Mouse (Mus musculus): ENCODE data around the gene Slco2b1. TPM values are rescaled to one million over a fixed set of nuclear protein-coding genes. Genes with fewer than 3 reads are reported as not detected.

Slco2b1 gene
- polyA plus RNA-seq, 1 experiment = 28.3 TPM

DNA sequence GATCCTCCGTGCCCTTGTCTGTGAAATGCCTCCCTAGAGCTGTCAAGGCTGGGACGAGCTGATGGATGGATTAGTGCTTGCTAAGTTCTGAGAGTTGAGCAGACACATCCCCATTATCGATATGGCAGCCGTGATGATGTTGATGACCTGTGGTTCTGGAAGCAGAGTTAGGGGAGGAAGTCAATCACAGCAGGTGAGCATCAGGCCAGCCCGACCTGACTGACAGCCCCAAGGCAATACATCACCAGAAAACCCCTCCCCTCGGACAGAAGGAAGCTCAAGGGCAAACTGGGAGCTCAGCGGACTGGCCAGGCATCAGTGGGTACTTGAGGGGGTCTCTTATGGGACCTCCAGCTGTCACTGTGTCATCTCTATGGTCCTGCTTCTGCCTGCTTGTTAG, 1.1 kb downstream of the Slco2b1 start:
- WGBS = 79% methylated on average over 7 of the region's 7 CpGs
- Histone ChIP-seq H3K27ac (ENCODE audit: insufficient read depth, low read depth, low read length) (no peak overlapping the region), H3K4me3 (ENCODE audit: low read depth, low read length) (no peak overlapping the region), H3K27me3 (ENCODE audit: control insufficient read depth, insufficient read depth, low read length) (no peaks in the 10 kb centered on the region), H3K4me1 (ENCODE audit: control insufficient read depth, insufficient read depth, insufficient read length, low read length) (peaks cover 28% of the 10 kb centered on the region), H3K36me3 (ENCODE audit: control insufficient read depth, insufficient read depth, low read length) (no peaks in the 10 kb centered on the region)
- TF ChIP-seq CTCF (IDR thresholded peaks at IDR 0.05; ENCODE audit: extremely low read depth, insufficient read length, insufficient replicate concordance, low read depth, low read length) (no peak), POLR2A (IDR thresholded peaks at IDR 0.05; ENCODE audit: low read depth, low read length) (no peak)

DNA sequence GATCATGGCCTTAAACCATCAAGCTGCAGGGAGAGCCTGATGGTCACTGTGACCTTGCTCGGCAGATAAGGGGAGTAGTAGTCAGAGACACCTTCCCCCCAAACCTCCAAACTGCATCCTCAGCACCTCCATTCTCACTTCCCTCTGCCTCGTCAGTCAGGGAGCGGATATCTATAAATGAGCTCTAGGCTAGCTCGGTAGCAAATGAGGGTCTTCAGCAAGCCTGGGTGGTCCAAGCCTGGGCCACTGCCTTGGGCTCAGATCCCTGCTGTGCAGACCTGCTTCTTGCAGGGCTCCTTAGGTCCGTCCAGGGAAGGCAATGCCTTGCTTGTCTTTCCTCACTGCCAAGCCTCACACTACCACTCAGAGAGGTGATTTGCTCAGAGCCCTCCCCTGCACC, 2.4 kb downstream of the Slco2b1 start:
- no peaks in the 10 kb centered on the region for H3K36me3 ChIP-seq (ENCODE audit: control insufficient read depth, insufficient read depth, low read length)
- no peak for TF ChIP-seq CTCF (IDR thresholded peaks at IDR 0.05; ENCODE audit: extremely low read depth, insufficient read length, insufficient replicate concordance, low read depth, low read length)
- no peak for TF ChIP-seq POLR2A (IDR thresholded peaks at IDR 0.05; ENCODE audit: low read depth, low read length)
- H3K27me3 ChIP-seq (ENCODE audit: control insufficient read depth, insufficient read depth, low read length) = no peaks in the 10 kb centered on the region
- no peak overlapping the region for H3K4me3 ChIP-seq (ENCODE audit: low read depth, low read length)
- WGBS = 89% methylated on average over 5 of the region's 5 CpGs
- no peak overlapping the region for H3K27ac ChIP-seq (ENCODE audit: insufficient read depth, low read depth, low read length)
- H3K4me1 ChIP-seq (ENCODE audit: control insufficient read depth, insufficient read depth, insufficient read length, low read length) = peaks cover 21% of the 10 kb centered on the region

DNA sequence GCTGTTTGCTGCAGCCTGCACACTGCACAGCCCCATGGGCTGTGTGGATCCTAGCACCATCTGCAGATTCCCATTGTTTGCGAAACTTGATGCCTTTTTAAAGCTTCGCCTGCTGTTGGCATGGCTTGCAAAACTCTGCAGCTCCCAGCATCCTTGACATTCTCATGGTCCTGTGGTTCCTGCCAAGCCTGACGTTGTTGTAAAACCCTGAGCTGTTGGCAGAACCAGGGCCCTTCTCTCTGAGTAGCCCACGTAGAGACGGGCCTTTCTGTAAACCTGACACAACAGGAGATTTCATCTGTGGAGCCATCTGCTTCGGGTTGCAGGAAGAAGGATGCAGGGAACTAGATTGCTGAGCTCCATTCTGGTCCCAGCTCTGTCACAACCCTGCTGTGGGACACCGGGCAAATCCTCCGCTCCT, 2.8 kb downstream of the Slco2b1 start:
- TF ChIP-seq CTCF (IDR thresholded peaks at IDR 0.05; ENCODE audit: extremely low read depth, insufficient read length, insufficient replicate concordance, low read depth, low read length) (no peak), POLR2A (IDR thresholded peaks at IDR 0.05; ENCODE audit: low read depth, low read length) (no peak)
- no peaks in the 10 kb centered on the region for H3K36me3 ChIP-seq (ENCODE audit: control insufficient read depth, insufficient read depth, low read length)
- WGBS = 81% methylated on average over 8 of the region's 8 CpGs
- no peaks in the 10 kb centered on the region for H3K27me3 ChIP-seq (ENCODE audit: control insufficient read depth, insufficient read depth, low read length)
- no peak overlapping the region for H3K27ac ChIP-seq (ENCODE audit: insufficient read depth, low read depth, low read length)
- H3K4me3 ChIP-seq (ENCODE audit: low read depth, low read length) = no peak overlapping the region
- H3K4me1 ChIP-seq (ENCODE audit: control insufficient read depth, insufficient read depth, insufficient read length, low read length) = peaks cover 17% of the 10 kb centered on the region; the same call in 1 of the 2 replicates

DNA sequence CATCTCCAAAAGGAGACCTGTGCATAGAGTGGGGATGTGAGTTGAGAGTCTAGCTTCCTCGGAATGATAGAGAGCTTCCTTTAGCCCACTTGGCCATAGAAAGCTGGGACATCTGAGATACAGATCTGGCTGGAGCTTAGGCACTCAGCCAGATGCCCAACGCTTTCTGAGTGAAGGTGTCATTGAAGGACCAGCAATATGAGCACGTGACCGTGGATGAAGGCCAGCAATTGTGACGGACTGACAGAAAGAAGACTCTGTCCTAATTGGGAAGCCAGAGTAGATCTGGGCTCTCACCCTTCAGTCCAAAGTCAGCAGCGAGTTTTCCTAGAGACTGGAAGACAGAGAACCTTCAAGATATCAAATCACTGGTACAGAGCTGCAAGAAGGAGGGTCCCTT, 3.5 kb downstream of the Slco2b1 start:
- TF ChIP-seq POLR2A (IDR thresholded peaks at IDR 0.05; ENCODE audit: low read depth, low read length) = no peak
- no peak for TF ChIP-seq CTCF (IDR thresholded peaks at IDR 0.05; ENCODE audit: extremely low read depth, insufficient read length, insufficient replicate concordance, low read depth, low read length)
- H3K27ac ChIP-seq (ENCODE audit: insufficient read depth, low read depth, low read length) = peak overlapping the region; percentile 62; the same call in 1 of the 2 replicates
- no peaks in the 10 kb centered on the region for H3K27me3 ChIP-seq (ENCODE audit: control insufficient read depth, insufficient read depth, low read length)
- 77% methylated on average over 6 of the region's 6 CpGs for WGBS
- no peak overlapping the region for H3K4me3 ChIP-seq (ENCODE audit: low read depth, low read length)
- peaks cover 13% of the 10 kb centered on the region; the same call in 1 of the 2 replicates for H3K4me1 ChIP-seq (ENCODE audit: control insufficient read depth, insufficient read depth, insufficient read length, low read length)
- H3K36me3 ChIP-seq (ENCODE audit: control insufficient read depth, insufficient read depth, low read length) = no peaks in the 10 kb centered on the region

DNA sequence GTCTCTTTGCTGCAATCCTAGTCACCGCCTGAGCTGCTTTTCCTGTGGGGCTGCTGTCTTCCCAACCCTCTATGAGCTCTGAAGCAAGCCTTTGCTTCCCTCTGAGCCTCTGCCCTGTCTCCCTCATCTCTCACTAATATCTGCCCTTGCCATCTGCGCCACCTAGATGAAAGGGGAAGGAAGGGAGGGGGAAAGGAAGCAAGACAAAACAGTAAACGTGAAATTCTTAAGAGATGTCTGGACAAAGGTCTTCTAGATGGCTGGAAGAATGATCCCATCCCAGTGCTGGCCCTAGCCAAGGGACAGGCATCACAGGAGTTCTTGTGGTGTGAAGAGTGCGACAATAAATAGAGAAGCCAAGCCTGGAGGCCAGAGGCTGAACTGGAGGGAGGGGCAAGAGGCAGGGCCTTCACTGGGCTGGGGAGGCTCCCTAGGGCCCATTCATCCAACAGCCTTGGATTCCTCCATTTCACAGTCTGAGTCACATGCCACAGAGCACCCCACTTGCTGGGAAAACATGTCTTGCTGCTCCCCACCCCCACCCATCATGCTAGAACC, 4.0 kb downstream of the Slco2b1 start:
- peak overlapping the region; percentile 62 for H3K27ac ChIP-seq (ENCODE audit: insufficient read depth, low read depth, low read length)

DNA sequence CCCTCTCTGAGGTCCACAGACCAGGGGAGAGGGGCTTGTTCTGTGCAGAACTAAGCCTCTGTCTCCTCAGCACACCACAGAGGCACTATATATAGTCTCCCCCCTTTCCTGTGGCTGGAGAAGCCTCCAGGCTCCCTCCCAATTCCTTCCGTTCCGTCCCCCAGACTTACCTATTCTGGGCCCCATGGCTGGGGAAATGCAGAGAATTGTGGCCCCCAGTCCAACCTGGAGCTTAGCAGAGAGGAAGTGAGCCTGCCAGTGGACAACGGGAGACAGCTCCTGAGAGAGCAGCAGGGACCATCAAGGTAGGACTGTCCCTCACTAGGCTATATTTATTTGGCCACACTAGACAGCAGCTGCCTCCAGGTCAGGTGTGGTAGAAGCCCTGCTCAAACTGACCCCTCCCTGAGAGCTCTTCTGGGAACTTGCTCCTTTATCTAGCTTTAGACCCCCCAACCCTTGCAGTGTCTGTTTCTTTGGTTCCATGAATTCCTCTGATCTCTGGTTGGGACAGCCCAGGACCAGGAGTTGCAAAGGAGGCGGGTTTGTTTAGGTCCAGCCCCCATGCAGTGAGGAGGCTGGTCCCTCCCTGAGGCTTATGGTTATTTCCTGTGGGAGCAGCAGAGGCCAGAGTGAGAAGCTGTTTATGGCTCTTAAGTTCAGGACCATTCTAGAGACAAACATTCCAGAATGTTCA, 4.7 kb downstream of the Slco2b1 start:
- Histone ChIP-seq H3K4me3 (ENCODE audit: low read depth, low read length) (peak overlapping the region; percentile 39), H3K36me3 (ENCODE audit: control insufficient read depth, insufficient read depth, low read length) (no peaks in the 10 kb centered on the region), H3K4me1 (ENCODE audit: control insufficient read depth, insufficient read depth, insufficient read length, low read length) (peaks cover 10% of the 10 kb centered on the region; the same call in 1 of the 2 replicates), H3K27me3 (ENCODE audit: control insufficient read depth, insufficient read depth, low read length) (no peaks in the 10 kb centered on the region), H3K27ac (ENCODE audit: insufficient read depth, low read depth, low read length) (peak overlapping the region; percentile 62)
- 68% methylated on average over 4 of the region's 4 CpGs for WGBS
- TF ChIP-seq CTCF (IDR thresholded peaks at IDR 0.05; ENCODE audit: extremely low read depth, insufficient read length, insufficient replicate concordance, low read depth, low read length) (no peak), POLR2A (IDR thresholded peaks at IDR 0.05; ENCODE audit: low read depth, low read length) (no peak)

More for the DNA sequence above, 4.0 kb downstream of the Slco2b1 start:
- Histone ChIP-seq H3K27me3 (ENCODE audit: control insufficient read depth, insufficient read depth, low read length) (no peaks in the 10 kb centered on the region), H3K4me3 (ENCODE audit: low read depth, low read length) (no peak overlapping the region), H3K4me1 (ENCODE audit: control insufficient read depth, insufficient read depth, insufficient read length, low read length) (peaks cover 10% of the 10 kb centered on the region; the same call in 1 of the 2 replicates), H3K36me3 (ENCODE audit: control insufficient read depth, insufficient read depth, low read length) (no peaks in the 10 kb centered on the region)
- TF ChIP-seq CTCF (IDR thresholded peaks at IDR 0.05; ENCODE audit: extremely low read depth, insufficient read length, insufficient replicate concordance, low read depth, low read length) = no peak
- TF ChIP-seq POLR2A (IDR thresholded peaks at IDR 0.05; ENCODE audit: low read depth, low read length) = no peak
- 35% methylated on average over 4 of the region's 4 CpGs for whole genome bisulfite sequencing
